Mouse (Mus musculus): ENCODE data around the gene Mrgpra4. TPM values are rescaled to one million over a fixed set of nuclear protein-coding genes. Genes with fewer than 3 reads are reported as not detected.

The Mrgpra4 gene
- polyA plus RNA-seq (2016; fragmentation: Nextera tagmentation; extraction: Ambion mirVana), result not detected in 2 replicates

- H3K27me3 ChIP-seq, result no peaks in the 10 kb centered on the region
- H3K4me2 ChIP-seq, result no peak within 1 kb of the TSS
- WGBS, result 61% methylated on average over 1 of the region's 1 CpGs
- 0 out of 2 replicates have a peak, but pooled peaks cover 4% of the 10 kb centered on the region for H3K9me3 ChIP-seq
- no peaks in the 10 kb centered on the region for H3K4me1 ChIP-seq (replicated peaks)
- H3K4me3 ChIP-seq (replicated peaks), result no peak within 1 kb of the TSS
- H3K9ac ChIP-seq (replicated peaks), result no peak within 1 kb of the TSS
- no peak within 1 kb of the TSS for H3K27ac ChIP-seq
- H3K36me3 ChIP-seq, result no peaks in the 10 kb centered on the region
- ATAC-seq (ENCODE audit: insufficient number of reproducible peaks, insufficient read depth, low FRiP score, low TSS enrichment, low read depth), result no peak
Observed at GRCm38 (mm10) chr7:47981995-47982394, at the start of gene Mrgpra4. TSS of gene Mrgpra4 (minus strand) at chr7:47982095.

- ATAC-seq (ENCODE audit: insufficient number of reproducible peaks, insufficient read depth, low FRiP score, low TSS enrichment, low read depth), result no peak
- 80% methylated on average over 3 of the region's 3 CpGs for WGBS
- Histone ChIP-seq H3K4me1 (replicated peaks) (no peaks in the 10 kb centered on the region), H3K27ac (no peak within 1 kb of the TSS), H3K27me3 (no peaks in the 10 kb centered on the region), H3K4me2 (no peak within 1 kb of the TSS), H3K36me3 (no peaks in the 10 kb centered on the region), H3K4me3 (replicated peaks) (no peak within 1 kb of the TSS), H3K9ac (replicated peaks) (no peak within 1 kb of the TSS), H3K9me3 (no peaks in the 10 kb centered on the region; the same call in 1 of the 2 replicates)
Observed at GRCm38 (mm10) chr7:48027497-48027896, 45.6 kb upstream of the Mrgpra4 start, which contains the start of gene Mrgprx1. TSS of gene Mrgprx1 (minus strand) at chr7:48027597.

DNA sequence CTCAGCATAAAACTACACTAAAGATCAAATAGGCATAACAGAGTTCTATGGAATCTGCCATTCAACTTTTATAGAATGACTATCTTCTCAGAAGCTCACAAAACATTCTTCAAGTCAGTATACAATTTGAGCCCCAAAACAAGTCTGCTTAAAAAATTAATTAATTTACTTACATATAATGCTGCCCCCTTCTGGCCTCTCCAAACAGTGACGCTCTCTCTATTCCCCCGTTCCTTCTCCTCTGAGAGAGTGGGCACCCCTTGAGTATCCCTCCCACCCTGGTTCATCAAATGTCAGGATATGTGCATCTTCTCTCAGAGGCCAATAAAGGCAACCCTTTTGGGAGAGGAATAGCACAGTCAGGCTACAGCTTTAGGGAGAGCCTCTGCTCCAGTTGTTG is 36.0 kb upstream of the Mrgpra4 start:
- 56% methylated on average over 2 of the region's 2 CpGs for WGBS
- H3K36me3 ChIP-seq, result no peaks in the 10 kb centered on the region
- H3K4me3 ChIP-seq (replicated peaks), result no peak overlapping the region
- no peak overlapping the region for H3K4me2 ChIP-seq
- no peaks in the 10 kb centered on the region for H3K27me3 ChIP-seq
- H3K4me1 ChIP-seq (replicated peaks), result no peaks in the 10 kb centered on the region
- no peak for ATAC-seq (ENCODE audit: insufficient number of reproducible peaks, insufficient read depth, low FRiP score, low TSS enrichment, low read depth)
- no peak overlapping the region for H3K27ac ChIP-seq
- no peak overlapping the region for H3K9ac ChIP-seq (replicated peaks)
- H3K9me3 ChIP-seq, result no peaks in the 10 kb centered on the region

DNA sequence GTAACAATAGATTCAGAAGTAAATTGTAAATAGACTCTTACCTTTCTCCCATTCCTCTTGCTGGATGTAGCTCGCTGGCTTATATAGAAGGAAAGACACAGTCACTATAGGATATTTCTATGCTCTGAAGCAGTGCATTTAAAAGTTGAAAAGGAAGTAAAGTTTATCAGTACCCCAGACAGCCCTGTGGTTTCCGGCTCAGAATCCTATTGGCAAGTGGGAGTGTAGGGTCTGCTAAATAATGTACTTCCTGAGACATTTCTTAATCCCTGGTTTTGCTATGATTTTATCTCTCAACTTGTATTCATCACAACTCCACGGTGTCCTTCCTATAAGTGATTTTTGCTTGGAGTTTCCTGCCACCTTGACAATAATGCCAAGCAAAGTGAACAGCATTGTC is 13.8 kb upstream of the Mrgpra4 start:
- no peak overlapping the region for H3K9ac ChIP-seq (replicated peaks)
- H3K4me1 ChIP-seq (replicated peaks), result no peaks in the 10 kb centered on the region
- no peak overlapping the region for H3K4me2 ChIP-seq
- ATAC-seq (ENCODE audit: insufficient number of reproducible peaks, insufficient read depth, low FRiP score, low TSS enrichment, low read depth), result no peak
- no peaks in the 10 kb centered on the region for H3K9me3 ChIP-seq
- WGBS, result 76% methylated on average over 3 of the region's 3 CpGs
- no peaks in the 10 kb centered on the region for H3K27me3 ChIP-seq
- no peaks in the 10 kb centered on the region for H3K36me3 ChIP-seq
- H3K27ac ChIP-seq, result no peak overlapping the region
- no peak overlapping the region for H3K4me3 ChIP-seq (replicated peaks)

GRCm38 (mm10) chr7:47986752-47987151 is 4.9 kb upstream of the Mrgpra4 start:
- no peak for ATAC-seq (ENCODE audit: insufficient number of reproducible peaks, insufficient read depth, low FRiP score, low TSS enrichment, low read depth)
- 58% methylated on average over 1 of the region's 1 CpGs for WGBS
- no peaks in the 10 kb centered on the region for H3K27me3 ChIP-seq
- no peak overlapping the region for H3K4me3 ChIP-seq (replicated peaks)
- no peak overlapping the region for H3K4me2 ChIP-seq
- H3K27ac ChIP-seq, result no peak overlapping the region
- H3K9ac ChIP-seq (replicated peaks), result no peak overlapping the region
- H3K9me3 ChIP-seq, result 0 out of 2 replicates have a peak, but pooled peaks cover 4% of the 10 kb centered on the region
- no peaks in the 10 kb centered on the region for H3K4me1 ChIP-seq (replicated peaks)
- H3K36me3 ChIP-seq, result no peaks in the 10 kb centered on the region

Other genes with a start within 250 kb of the Mrgpra4 start
- not detected in 2 replicates for gene Mrgprx1, start 45.5 kb upstream of the Mrgpra4 start, polyA plus RNA-seq (2016; fragmentation: Nextera tagmentation; extraction: Ambion mirVana)
- not detected in 2 replicates for gene Mrgprb5, start 186.9 kb upstream of the Mrgpra4 start, polyA plus RNA-seq (2016; fragmentation: Nextera tagmentation; extraction: Ambion mirVana)
- gene Mrgprb4, start 217.2 kb upstream of the Mrgpra4 start, polyA plus RNA-seq (2016; fragmentation: Nextera tagmentation; extraction: Ambion mirVana), result not detected in 2 replicates

Data from limb, embryonic 12.5 days (tissue).